Mouse (Mus musculus): ENCODE results near the gene Polr2l.

DNA sequence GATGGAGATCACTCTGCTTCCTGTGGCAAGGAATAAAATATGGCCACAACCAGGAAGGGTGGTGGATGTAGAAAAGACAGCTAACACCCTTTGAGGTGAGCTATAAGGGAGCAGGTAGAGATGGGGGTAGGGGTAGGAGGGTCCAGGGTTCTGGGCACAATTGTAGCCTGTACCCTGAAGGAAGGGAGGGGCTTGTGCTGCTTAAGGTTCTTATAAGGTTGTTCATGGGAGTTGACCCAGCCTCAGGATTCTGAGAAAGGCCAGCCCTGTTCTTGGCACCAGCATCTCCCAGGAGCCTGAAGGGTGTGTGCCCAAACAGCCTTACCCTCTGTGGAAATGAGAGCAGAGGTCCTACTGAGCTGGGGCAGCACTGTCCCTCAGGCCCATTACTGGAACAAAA is 23.0 kb downstream of the Polr2l start:
- no peak for TF ChIP-seq CTCF (conservative IDR thresholded peaks at IDR 0.05; ENCODE audit: low read length)
- no peak for TF ChIP-seq NANOG (IDR thresholded peaks at IDR 0.05; ENCODE audit: borderline replicate concordance, low read length)
- TF ChIP-seq POU5F1 (IDR thresholded peaks at IDR 0.05; ENCODE audit: borderline replicate concordance, low read length) = no peak
